Mouse (Mus musculus) lung, adult 10 weeks (tissue): ENCODE results near the gene Tfip11. TPM values are rescaled to one million over a fixed set of nuclear protein-coding genes. Genes with fewer than 3 reads are reported as not detected.

Experiments used
- polyA plus RNA-seq: library from polyadenylated mRNA; stranded (reverse); fragments of 350-450 nt; fragmentation: Illumina TruSeq; extraction: RNeasy Lipid Tissue Mini Kit (QIAGEN cat#74804); gene quantifications from one replicate; pipeline ENCODE4 v1.2.3, GENCODE M21; 2014; ENCODE audit warnings: low read depth, low replicate concordance; ENCODE audit not compliant: insufficient read depth

Tfip11 gene
- polyA plus RNA-seq: 10.8 TPM

GRCm38 (mm10) chr5:112325546-112326445, at the start of gene Tfip11:
Gene Tfip11 (plus strand): TSS chr5:112326358.

GRCm38 (mm10) chr5:112342463-112343204, 16.5 kb downstream of the Tfip11 start, which contains the start of the genes Srrd and Hps4:
Gene Srrd (minus strand): TSS chr5:112343040.
Gene Hps4 (plus strand): TSS chr5:112343083.

GRCm38 (mm10) chr5:112355910-112356309, 29.8 kb downstream of the Tfip11 start, which contains the start of gene Gm6583:
Gene Gm6583 (minus strand): TSS chr5:112356033.

Other genes starting within 250 kb of the Tfip11 start
- gene Cryba4, start 73.8 kb upstream of the Tfip11 start, polyA plus RNA-seq: 1.2 TPM
- 0.59 TPM for gene Crybb1, start 70.5 kb upstream of the Tfip11 start, polyA plus RNA-seq
- gene Tpst2, start 49.7 kb upstream of the Tfip11 start, polyA plus RNA-seq: 68.1 TPM
- 12.8 TPM for gene Srrd, start 16.7 kb downstream of the Tfip11 start, polyA plus RNA-seq
- gene Hps4, start 16.7 kb downstream of the Tfip11 start, polyA plus RNA-seq: 9.4 TPM
- 0.10 TPM for gene Gm6583, start 29.7 kb downstream of the Tfip11 start, polyA plus RNA-seq
- 0.42 TPM for gene Asphd2, start 68.5 kb downstream of the Tfip11 start, polyA plus RNA-seq
- not detected for gene Gm6588, start 123.1 kb downstream of the Tfip11 start, polyA plus RNA-seq